Mouse (Mus musculus) left cerebral cortex, postnatal 4 days (tissue): ENCODE data around the gene Vps50. TPM values are rescaled to one million over a fixed set of nuclear protein-coding genes. Genes with fewer than 3 reads are reported as not detected.
"Not testable (repeated sequence)": the region's sequence is repeated elsewhere in the genome, so short reads cannot be mapped to it uniquely, and the experiment has no call there.

Source experiments
- DNase-seq: peaks from one replicate; pipeline ENCODE4 v3.0.0-alpha.2; 2022
- intact Hi-C: fragments of 180-260 bp; cut with DNase I; formaldehyde crosslinking; loops from one replicate; pipeline ENCODE4 v1.15.1; 2025
- total RNA-seq, 2 experiments: library from RNA; stranded (reverse); gene quantifications; 2 replicates each; pipeline ENCODE4 v1.2.3; 2021

The Vps50 gene
- total RNA-seq = 10 to 100 TPM; 61.2 to 61.5 TPM

GRCm38 (mm10) chr6:3498162-3498848, at the start of gene Vps50, which contains the start of gene Hepacam2:
Gene Vps50 (plus strand): TSS chr6:3498382.
Gene Hepacam2 (minus strand): TSS chr6:3498298.
- intact Hi-C loops = no loop called here
- DNase-seq = peak; percentile 88

DNA sequence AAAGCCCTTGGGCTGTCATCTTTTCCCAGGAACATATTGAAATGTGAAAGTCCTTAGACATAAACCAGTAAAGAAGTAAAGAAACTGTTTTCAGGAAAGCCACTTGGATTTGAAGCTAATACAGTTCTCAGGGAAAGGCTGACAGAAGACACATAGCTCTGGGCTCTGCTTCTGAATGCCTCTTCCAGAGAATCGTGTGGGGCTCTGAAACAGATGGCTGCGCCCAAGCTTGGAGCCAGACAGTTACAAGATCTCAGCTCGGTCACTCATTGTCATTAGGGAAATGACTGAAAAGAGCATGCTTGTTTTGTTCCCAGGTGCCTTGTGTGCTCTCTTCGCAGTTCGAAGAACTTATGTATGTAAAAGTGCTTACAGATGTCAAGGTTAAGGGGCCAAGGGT, 43.8 kb upstream of the Vps50 start:
- intact Hi-C loops = no loop called here
- DNase-seq = peak; percentile 17

DNA sequence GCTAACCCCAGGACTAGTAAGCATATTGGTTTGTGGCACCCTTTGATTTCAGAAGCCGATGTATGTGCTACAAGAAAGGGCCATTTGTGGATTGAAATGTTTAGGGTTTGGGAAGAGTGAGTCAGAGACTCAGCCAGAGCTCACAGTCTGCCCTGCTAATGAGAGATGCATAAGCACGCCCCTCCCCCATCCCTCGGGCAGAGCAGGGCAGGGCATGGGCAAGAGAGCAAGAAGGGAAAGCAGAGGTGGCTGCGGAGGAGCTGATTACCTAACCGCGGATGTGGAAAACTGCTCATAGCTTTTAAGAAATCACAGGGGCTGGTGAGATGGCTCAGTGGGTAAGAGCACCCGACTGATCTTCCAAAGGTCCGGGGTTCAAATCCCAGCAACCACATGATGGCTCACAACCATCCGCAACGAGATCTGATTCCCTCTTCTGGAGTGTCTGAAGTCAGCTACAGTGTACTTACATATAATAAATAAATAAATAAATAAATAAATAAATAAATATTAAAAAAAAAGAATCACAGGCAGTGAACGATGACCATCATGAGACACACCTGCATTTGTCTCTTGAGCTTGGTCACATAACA, 42.1 kb upstream of the Vps50 start:
- intact Hi-C loops = no loop called here
- DNase-seq = peak; percentile 58

DNA sequence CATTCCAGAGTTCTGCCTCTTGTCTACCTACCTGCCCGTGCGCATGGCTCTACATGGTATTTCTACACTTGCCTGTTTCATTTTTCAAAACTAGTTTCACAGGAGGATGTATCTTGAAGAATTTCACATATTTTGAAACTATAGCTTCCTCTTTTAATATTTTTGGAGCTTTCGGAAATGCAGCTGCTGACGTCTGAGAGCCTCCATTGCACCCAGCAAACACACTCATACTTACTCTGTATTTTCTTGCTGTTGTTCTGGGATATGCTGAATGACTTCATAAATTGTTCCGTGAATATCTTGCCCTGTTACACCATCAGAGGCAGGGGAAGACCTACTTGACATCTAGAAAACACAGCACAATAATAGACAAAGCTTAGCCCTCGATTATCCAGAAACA, 35.2 kb upstream of the Vps50 start:
- DNase-seq = no peak
- intact Hi-C loops = no loop called here

DNA sequence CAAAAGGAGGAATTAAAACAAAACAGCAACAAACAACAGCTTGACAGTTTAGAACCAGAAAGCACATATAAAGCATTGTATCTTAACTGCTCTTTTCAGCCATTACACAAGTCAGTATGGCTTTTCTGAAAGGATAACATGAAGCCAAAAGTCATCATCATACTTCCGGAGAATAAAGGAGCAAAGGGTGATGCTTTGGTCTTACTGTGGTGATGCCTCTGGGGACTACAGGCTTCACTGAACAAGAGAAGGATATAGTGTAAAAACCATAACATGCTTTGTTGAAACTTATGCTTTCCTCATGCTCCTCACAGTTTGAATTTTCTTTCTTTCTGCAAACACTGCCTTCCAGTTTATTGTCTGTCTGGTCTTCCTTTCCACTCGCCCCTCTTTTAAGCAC, 34.6 kb upstream of the Vps50 start:
- intact Hi-C loops = no loop called here
- DNase-seq = no peak

- intact Hi-C loops = no loop called here
- DNase-seq = no peak
These were observed 29.6 kb upstream of the Vps50 start for GRCm38 (mm10) chr6:3468627-3469026.

DNA sequence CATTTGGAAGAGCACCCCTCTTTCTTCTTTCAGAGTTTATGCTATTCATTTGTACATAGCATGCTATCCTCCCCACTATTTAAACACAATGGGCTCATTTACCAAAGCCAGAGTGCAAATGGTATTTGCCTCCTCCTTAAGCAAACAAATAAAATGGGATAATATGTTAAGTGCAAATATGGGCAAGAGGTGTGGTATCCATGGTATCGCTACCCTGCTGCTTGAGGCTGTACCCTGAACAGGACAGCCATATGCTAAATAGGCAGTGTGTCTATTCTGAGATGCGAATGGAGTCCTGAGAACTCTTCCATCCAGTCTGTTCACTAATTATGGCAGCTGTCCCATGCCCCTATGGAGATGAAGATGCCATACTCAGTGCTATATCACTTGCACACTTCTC, 27.5 kb upstream of the Vps50 start:
- intact Hi-C loops = no loop called here
- no peak for DNase-seq

- DNase-seq = no peak
- intact Hi-C loops = no loop called here
These were observed 21.9 kb upstream of the Vps50 start for GRCm38 (mm10) chr6:3476299-3476698.

GRCm38 (mm10) chr6:3479853-3480252, 18.3 kb upstream of the Vps50 start:
- intact Hi-C loops = no loop called here
- DNase-seq = no peak

GRCm38 (mm10) chr6:3481705-3482104, 16.5 kb upstream of the Vps50 start:
- no peak for DNase-seq
- intact Hi-C loops = no loop called here

DNA sequence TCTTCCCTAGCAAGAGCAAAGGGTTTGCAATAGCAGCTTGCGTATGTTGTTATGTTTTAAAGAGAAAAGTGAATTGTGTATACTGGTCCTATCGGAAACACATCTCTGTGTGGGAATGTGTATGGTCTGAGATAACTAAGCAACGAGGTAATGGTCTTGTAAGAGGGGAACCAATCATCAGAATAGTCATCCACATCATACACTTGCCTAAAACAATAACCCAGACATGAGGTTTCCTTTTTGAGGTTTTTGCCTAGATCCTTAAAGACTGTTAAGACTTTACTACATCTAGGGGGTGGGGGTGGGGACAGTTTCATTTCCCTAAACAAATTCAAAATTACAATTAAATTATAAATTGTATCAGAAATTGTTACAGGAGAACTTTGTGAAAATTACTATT, 13.0 kb upstream of the Vps50 start:
- intact Hi-C loops = no loop called here
- no peak for DNase-seq

GRCm38 (mm10) chr6:3487355-3487754, 10.8 kb upstream of the Vps50 start:
- no peak for DNase-seq
- intact Hi-C loops = no loop called here

- intact Hi-C loops = no loop called here
- no peak for DNase-seq
These were observed 3.9 kb upstream of the Vps50 start for GRCm38 (mm10) chr6:3494285-3494684.

DNA sequence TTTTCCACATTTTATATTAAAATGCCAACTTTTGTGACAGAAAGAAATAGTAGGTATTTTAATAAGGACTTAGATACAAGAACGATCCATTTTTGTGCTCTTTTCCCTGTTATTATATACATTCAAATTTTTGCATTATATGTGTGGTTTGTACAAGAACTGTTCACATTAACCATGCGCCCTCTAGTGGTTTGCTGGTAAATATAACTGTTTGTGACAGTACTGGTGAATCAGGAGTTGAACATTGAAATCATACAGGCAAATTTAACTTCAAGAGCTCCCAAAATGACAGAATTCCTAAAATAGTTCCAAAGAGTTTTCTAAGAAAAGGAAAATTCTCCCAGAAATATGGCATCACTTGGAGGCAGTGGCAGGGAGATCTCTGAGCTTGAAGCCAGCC, 2.0 kb upstream of the Vps50 start:
- intact Hi-C loops = no loop called here
- no peak for DNase-seq

GRCm38 (mm10) chr6:3500286-3500685, 2.1 kb downstream of the Vps50 start:
- intact Hi-C loops = loop anchor here (5.0 kb wide), 1 partner anchor 1237 kb away; no protein-coding TSS in a partner anchor
- no peak for DNase-seq

DNA sequence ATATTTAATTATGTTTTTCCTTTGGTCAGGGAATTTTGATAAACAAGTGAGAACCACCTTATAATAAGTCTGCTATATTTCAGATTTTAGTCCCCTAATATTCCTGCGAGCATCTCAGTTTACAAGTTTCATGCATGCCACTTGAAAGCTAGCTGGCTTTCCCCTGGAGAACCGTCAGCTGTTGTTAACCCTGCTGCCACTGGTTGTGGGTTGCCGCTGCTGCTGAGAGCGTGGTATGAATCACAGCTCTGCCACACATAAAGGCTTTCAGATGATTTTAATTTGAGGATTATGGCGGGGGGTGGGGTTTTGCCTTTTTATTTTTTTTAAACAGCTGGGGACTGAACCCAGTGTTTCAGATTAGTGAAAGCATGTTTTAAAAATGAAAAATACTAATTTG, 7.1 kb downstream of the Vps50 start:
- intact Hi-C loops = loop anchor here (5.0 kb wide), 1 partner anchor 1607 kb away; no protein-coding TSS in a partner anchor
- no peak for DNase-seq

DNA sequence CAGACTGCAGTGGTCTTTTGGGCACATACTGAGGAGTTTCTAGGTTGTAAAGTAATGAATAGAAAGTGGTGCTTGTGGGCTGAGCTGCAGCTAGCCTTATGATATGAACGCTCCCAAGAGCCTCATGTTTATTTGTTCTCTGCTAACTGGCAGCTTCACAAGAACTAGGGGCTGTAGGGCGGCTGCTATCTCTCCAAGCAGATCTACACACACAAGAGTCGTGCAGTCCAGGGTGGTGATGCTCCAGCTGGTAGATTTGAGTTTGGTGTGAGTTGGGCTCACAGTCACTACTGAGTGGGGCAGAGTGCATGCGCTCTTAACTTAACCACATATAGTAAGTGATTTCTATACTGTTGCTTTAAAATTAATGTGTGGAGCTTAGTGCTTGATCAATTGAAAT, 8.9 kb downstream of the Vps50 start:
- DNase-seq = no peak
- intact Hi-C loops = loop anchor here (5.0 kb wide), 1 partner anchor 1605 kb away; no protein-coding TSS in a partner anchor

- intact Hi-C loops = loop anchor here (5.0 kb wide), 1 partner anchor 1604 kb away; no protein-coding TSS in a partner anchor
- not testable (repeated sequence) for DNase-seq
These were observed 10.0 kb downstream of the Vps50 start for GRCm38 (mm10) chr6:3508151-3508550.

DNA sequence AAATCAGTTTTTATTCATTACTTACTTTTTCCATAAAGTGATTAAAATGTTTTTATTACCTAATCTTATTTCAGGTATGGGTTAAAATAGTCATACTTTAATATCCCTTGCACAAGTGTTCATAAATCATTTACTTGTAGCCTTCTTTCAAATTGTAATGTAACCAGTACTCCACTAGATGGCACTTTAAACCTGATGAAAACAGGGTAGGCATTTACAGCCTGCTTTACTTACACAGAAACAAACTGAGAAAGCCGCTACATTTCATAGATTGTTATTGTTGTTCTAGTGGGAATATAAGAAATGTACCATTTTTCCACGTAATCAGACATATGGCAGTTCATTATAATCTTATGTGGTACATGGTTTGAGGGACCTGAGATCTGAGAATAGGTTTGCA, 11.6 kb downstream of the Vps50 start:
- intact Hi-C loops = loop anchor here (5.0 kb wide), 2 partner anchors 1603 to 1873 kb away; partner anchors contain the start of gene Asb4
- DNase-seq = no peak

- no peak for DNase-seq
- intact Hi-C loops = loop anchor here (5.0 kb wide), 1 partner anchor 1871 kb away; the partner anchor contains the start of gene Asb4
These were observed 12.9 kb downstream of the Vps50 start for GRCm38 (mm10) chr6:3511116-3511515.

DNA sequence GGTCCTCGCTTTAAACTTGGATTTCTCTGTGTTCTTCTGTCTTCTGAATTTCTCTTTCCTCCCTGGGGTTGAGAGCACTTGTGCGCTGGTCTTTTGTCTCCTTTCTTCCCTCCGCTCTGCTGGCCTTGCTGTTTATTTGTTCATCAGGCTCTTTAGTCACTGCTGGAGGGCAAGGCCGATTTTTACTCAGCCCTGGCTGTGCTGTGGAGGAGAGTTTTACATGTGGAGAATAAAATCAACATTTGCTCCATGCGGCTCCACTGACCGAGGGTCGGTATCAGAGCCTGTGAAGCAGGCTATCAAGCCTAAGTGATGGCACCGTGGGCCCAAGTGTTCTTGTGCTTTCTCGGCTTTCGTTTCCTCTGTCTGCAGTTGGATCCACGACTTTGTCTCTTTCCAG, 13.4 kb downstream of the Vps50 start:
- intact Hi-C loops = loop anchor here (5.0 kb wide), 1 partner anchor 1871 kb away; the partner anchor contains the start of gene Asb4
- DNase-seq = peak; percentile 39

DNA sequence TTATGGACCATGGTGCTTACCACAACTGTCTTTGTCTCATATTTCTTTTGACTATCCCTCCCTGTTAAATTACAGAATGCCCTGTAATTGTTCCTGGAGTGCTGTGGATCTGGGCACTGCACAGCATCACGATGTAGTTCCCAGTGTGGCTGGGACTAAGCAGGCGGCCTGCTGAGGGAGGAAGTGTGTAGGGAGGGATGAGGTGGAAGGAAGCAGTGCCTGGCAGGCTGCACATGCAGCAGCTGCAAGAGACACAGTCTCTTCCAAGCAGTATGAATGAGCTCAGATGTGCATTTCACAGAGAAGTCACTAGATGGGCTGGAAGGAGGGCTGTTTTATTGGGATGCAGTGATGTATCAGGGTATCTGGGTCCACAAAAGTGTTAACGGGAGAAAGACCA, 14.4 kb downstream of the Vps50 start:
- intact Hi-C loops = loop anchor here (5.0 kb wide), 1 partner anchor 1870 kb away; the partner anchor contains the start of gene Asb4
- DNase-seq = peak; percentile 68
